Mouse (Mus musculus): ENCODE data around the gene Cuta. TPM values are rescaled to one million over a fixed set of nuclear protein-coding genes. Genes with fewer than 3 reads are reported as not detected.

Cuta gene
- polyA plus RNA-seq, 1 experiment from 2014 or later: 197 TPM

- DNase-seq (ENCODE audit: low spot score): peak; percentile 72
- peak overlapping the region; percentile 51; the same call in 1 of the 2 replicates for H3K27ac ChIP-seq (ENCODE audit: low read depth)
- H3K9ac ChIP-seq (ENCODE audit: low read length): peak overlapping the region; percentile 58
- H3K36me3 ChIP-seq (ENCODE audit: control insufficient read depth, insufficient read depth, low read length): no peaks in the 10 kb centered on the region
- 3% methylated on average over 36 of the region's 37 CpGs for WGBS
- no peaks in the 10 kb centered on the region for H3K9me3 ChIP-seq (ENCODE audit: control insufficient read depth, low read length)
- peak overlapping the region; percentile 71 for H3K4me2 ChIP-seq (ENCODE audit: low read length)
- no peaks in the 10 kb centered on the region for H3K27me3 ChIP-seq (replicated peaks; ENCODE audit: control insufficient read depth, insufficient read depth, low read length)
- peaks cover 48% of the 10 kb centered on the region for H3K4me1 ChIP-seq (replicated peaks; ENCODE audit: control insufficient read depth, insufficient read depth, low read length)
- peak overlapping the region; percentile 41 for H3K4me3 ChIP-seq (ENCODE audit: low read depth, low read length)
- 0 out of 2 replicates have a peak, but pooled peaks have one; percentile 28 for ATAC-seq (replicated peaks; ENCODE audit: low FRiP score, low TSS enrichment, low read depth)
Observed at GRCm38 (mm10) chr17:26946567-26946966, 7.2 kb upstream of the Cuta start.

DNA sequence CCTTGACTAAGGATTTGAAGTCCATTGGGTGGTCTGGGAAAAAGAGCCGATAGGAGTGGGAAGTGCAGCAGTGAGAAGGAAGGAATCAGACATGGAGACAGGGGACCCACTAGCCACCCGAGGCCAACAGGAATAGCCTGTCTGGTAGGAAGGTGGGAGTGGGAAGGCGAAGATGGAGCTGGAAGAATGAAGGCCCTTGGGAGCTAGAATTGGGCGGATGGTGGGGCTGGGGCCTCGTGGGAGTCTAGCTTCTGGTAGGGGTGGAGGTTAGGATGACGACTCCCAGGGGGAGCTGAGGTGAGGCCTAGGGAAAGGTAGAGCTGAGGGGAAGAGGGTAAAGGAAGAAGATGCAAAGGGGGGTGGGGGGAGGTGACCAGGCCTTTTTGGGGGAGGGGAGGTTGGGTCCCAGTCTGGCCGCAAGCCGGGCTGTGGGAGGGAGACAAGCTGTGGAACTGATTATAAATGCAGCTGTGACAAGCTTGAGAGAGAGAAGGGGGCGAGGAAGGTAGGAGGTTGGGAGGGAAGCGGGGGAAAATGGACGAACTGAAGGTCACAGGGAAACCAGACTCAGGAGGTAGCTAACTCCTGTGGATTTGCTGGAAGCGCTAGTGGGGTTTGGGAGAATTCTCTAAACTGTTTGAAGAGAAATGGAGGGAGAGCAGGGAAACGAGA is 6.6 kb upstream of the Cuta start:
- Histone ChIP-seq H3K4me3 (ENCODE audit: low read depth, low read length) (peak overlapping the region; percentile 41), H3K4me2 (ENCODE audit: low read length) (peak overlapping the region; percentile 71), H3K27me3 (replicated peaks; ENCODE audit: control insufficient read depth, insufficient read depth, low read length) (no peaks in the 10 kb centered on the region), H3K36me3 (ENCODE audit: control insufficient read depth, insufficient read depth, low read length) (no peaks in the 10 kb centered on the region), H3K9me3 (ENCODE audit: control insufficient read depth, low read length) (no peaks in the 10 kb centered on the region), H3K9ac (ENCODE audit: low read length) (peak overlapping the region; percentile 58), H3K27ac (ENCODE audit: low read depth) (peak overlapping the region; percentile 51; the same call in 1 of the 2 replicates), H3K4me1 (replicated peaks; ENCODE audit: control insufficient read depth, insufficient read depth, low read length) (peaks cover 48% of the 10 kb centered on the region)
- DNase-seq (ENCODE audit: low spot score) (no peak), ATAC-seq (replicated peaks; ENCODE audit: low FRiP score, low TSS enrichment, low read depth) (no peak)
- WGBS: 33% methylated on average over 13 of the region's 13 CpGs

GRCm38 (mm10) chr17:26941841-26942570 is 2.6 kb upstream of the Cuta start:
- no peak for DNase-seq (ENCODE audit: low spot score)
- H3K9me3 ChIP-seq (ENCODE audit: control insufficient read depth, low read length): no peaks in the 10 kb centered on the region
- 14% methylated on average over 4 of the region's 4 CpGs for WGBS
- peak overlapping the region; percentile 47 for H3K9ac ChIP-seq (ENCODE audit: low read length)
- ATAC-seq (replicated peaks; ENCODE audit: low FRiP score, low TSS enrichment, low read depth): no peak
- H3K27me3 ChIP-seq (replicated peaks; ENCODE audit: control insufficient read depth, insufficient read depth, low read length): no peaks in the 10 kb centered on the region
- H3K4me2 ChIP-seq (ENCODE audit: low read length): peak overlapping the region; percentile 74
- H3K36me3 ChIP-seq (ENCODE audit: control insufficient read depth, insufficient read depth, low read length): peaks cover 5% of the 10 kb centered on the region; the same call in 1 of the 2 replicates
- peak overlapping the region; percentile 65; the same call in 1 of the 2 replicates for H3K27ac ChIP-seq (ENCODE audit: low read depth)
- peaks cover 50% of the 10 kb centered on the region for H3K4me1 ChIP-seq (replicated peaks; ENCODE audit: control insufficient read depth, insufficient read depth, low read length)
- H3K4me3 ChIP-seq (ENCODE audit: low read depth, low read length): peak overlapping the region; percentile 47

GRCm38 (mm10) chr17:26941031-26941789 is 1.8 kb upstream of the Cuta start, which contains the start of gene Syngap1:
Gene Syngap1, plus strand, starts transcription at chr17:26941253.
- peaks cover 12% of the 10 kb centered on the region; the same call in 1 of the 2 replicates for H3K36me3 ChIP-seq (ENCODE audit: control insufficient read depth, insufficient read depth, low read length)
- DNase-seq (ENCODE audit: low spot score) (no peak), ATAC-seq (replicated peaks; ENCODE audit: low FRiP score, low TSS enrichment, low read depth) (no peak)
- H3K9ac ChIP-seq (ENCODE audit: low read length): peak within 1 kb of the TSS; percentile 49
- H3K4me2 ChIP-seq (ENCODE audit: low read length): peak within 1 kb of the TSS; percentile 74
- H3K9me3 ChIP-seq (ENCODE audit: control insufficient read depth, low read length): no peaks in the 10 kb centered on the region
- WGBS: 2% methylated on average over 19 of the region's 24 CpGs
- peak within 1 kb of the TSS; percentile 92 for H3K27ac ChIP-seq (ENCODE audit: low read depth)
- H3K4me1 ChIP-seq (replicated peaks; ENCODE audit: control insufficient read depth, insufficient read depth, low read length): peaks cover 42% of the 10 kb centered on the region
- H3K4me3 ChIP-seq (ENCODE audit: low read depth, low read length): peak within 1 kb of the TSS; percentile 77
- H3K27me3 ChIP-seq (replicated peaks; ENCODE audit: control insufficient read depth, insufficient read depth, low read length): no peaks in the 10 kb centered on the region

DNA sequence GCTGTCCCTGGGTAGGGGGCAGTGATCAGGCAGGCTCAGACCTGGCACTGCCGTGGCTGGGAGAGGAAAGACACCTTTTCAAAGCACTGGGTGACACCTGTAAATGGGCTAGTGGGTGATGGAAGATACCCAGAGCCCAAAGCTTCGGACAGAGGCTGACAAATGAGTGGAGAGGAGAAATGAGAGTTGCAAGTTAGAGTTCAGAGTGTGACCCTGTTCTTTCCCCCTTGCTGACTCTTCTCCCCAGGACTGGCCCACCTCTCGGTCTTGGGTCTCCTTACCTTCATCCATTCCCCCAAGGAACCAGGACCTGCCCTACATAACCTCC is 568 bp upstream of the Cuta start:
- H3K4me1 ChIP-seq (replicated peaks; ENCODE audit: control insufficient read depth, insufficient read depth, low read length): peaks cover 36% of the 10 kb centered on the region
- ATAC-seq (replicated peaks; ENCODE audit: low FRiP score, low TSS enrichment, low read depth): no peak; the same call in 1 of the 2 replicates
- peak overlapping the region; percentile 49 for H3K9ac ChIP-seq (ENCODE audit: low read length)

GRCm38 (mm10) chr17:26938731-26939130 is 638 bp downstream of the Cuta start:
- peaks cover 30% of the 10 kb centered on the region; the same call in 1 of the 2 replicates for H3K36me3 ChIP-seq (ENCODE audit: control insufficient read depth, insufficient read depth, low read length)
- WGBS: 1% methylated on average over 22 of the region's 22 CpGs
- peak overlapping the region; percentile 77 for H3K4me3 ChIP-seq (ENCODE audit: low read depth, low read length)
- H3K27ac ChIP-seq (ENCODE audit: low read depth): peak overlapping the region; percentile 92
- H3K27me3 ChIP-seq (replicated peaks; ENCODE audit: control insufficient read depth, insufficient read depth, low read length): no peaks in the 10 kb centered on the region
- DNase-seq (ENCODE audit: low spot score): peak; percentile 53
- no peaks in the 10 kb centered on the region for H3K9me3 ChIP-seq (ENCODE audit: control insufficient read depth, low read length)
- H3K4me1 ChIP-seq (replicated peaks; ENCODE audit: control insufficient read depth, insufficient read depth, low read length): peaks cover 43% of the 10 kb centered on the region
- H3K4me2 ChIP-seq (ENCODE audit: low read length): peak overlapping the region; percentile 93
- 0 out of 2 replicates have a peak, but pooled peaks have one; percentile 0 for ATAC-seq (replicated peaks; ENCODE audit: low FRiP score, low TSS enrichment, low read depth)
- peak overlapping the region; percentile 61 for H3K9ac ChIP-seq (ENCODE audit: low read length)

More for the DNA sequence above, 568 bp upstream of the Cuta start:
- DNase-seq (ENCODE audit: low spot score): no peak
- H3K27me3 ChIP-seq (replicated peaks; ENCODE audit: control insufficient read depth, insufficient read depth, low read length): no peaks in the 10 kb centered on the region
- H3K36me3 ChIP-seq (ENCODE audit: control insufficient read depth, insufficient read depth, low read length): peaks cover 24% of the 10 kb centered on the region; the same call in 1 of the 2 replicates
- H3K4me2 ChIP-seq (ENCODE audit: low read length): peak overlapping the region; percentile 74
- H3K27ac ChIP-seq (ENCODE audit: low read depth): peak overlapping the region; percentile 92
- 2% methylated on average over 3 of the region's 3 CpGs for WGBS
- no peaks in the 10 kb centered on the region for H3K9me3 ChIP-seq (ENCODE audit: control insufficient read depth, low read length)
- H3K4me3 ChIP-seq (ENCODE audit: low read depth, low read length): peak overlapping the region; percentile 77

DNA sequence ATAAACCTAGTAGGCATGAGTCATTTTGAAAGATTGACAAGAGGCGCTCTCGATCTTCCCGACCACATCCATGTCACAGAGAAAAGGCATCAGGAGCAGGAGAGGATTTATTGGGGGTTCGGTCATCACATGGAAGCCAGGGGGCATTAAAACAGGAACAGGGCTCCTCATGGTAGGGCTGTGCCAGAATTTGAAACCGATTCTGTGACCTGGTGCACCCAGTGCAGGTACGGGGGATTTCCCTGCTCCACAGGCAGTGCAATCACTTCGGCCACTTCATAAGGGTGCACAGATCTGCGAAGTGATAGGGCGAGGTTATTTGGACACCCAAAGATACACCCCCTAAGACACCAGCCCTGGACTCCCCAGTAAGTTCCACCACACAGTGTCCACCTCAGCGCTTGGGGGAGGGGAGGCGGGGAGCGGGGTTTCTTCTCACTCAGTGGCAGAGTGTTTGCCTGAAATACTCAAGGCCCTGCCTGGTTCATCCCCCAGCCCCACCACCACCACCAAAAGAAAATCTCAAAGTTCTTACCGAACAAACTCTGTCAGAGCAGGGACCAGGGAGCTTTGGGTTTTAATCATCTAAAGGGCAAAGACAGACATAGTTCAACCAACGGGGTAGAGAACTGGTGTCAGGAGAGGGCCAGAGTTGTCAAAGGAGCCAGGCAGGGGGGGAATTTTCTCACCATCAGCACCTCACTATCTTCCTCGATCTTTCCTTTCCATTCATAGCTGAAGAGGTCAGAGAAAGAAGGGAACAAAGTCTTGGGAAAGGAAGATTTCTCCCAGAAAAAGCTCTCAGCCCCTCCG is 1.3 kb downstream of the Cuta start:
- peak overlapping the region; percentile 61 for H3K9ac ChIP-seq (ENCODE audit: low read length)

More for the DNA sequence above, 1.3 kb downstream of the Cuta start:
- peak overlapping the region; percentile 77 for H3K4me3 ChIP-seq (ENCODE audit: low read depth, low read length)
- DNase-seq (ENCODE audit: low spot score): peak; percentile 50
- no peaks in the 10 kb centered on the region for H3K9me3 ChIP-seq (ENCODE audit: control insufficient read depth, low read length)
- ATAC-seq (replicated peaks; ENCODE audit: low FRiP score, low TSS enrichment, low read depth): no peak
- no peaks in the 10 kb centered on the region for H3K27me3 ChIP-seq (replicated peaks; ENCODE audit: control insufficient read depth, insufficient read depth, low read length)
- H3K27ac ChIP-seq (ENCODE audit: low read depth): peak overlapping the region; percentile 92
- peaks cover 30% of the 10 kb centered on the region; the same call in 1 of the 2 replicates for H3K36me3 ChIP-seq (ENCODE audit: control insufficient read depth, insufficient read depth, low read length)
- WGBS: 50% methylated on average over 16 of the region's 16 CpGs
- H3K4me1 ChIP-seq (replicated peaks; ENCODE audit: control insufficient read depth, insufficient read depth, low read length): peaks cover 44% of the 10 kb centered on the region
- peak overlapping the region; percentile 93 for H3K4me2 ChIP-seq (ENCODE audit: low read length)

All from intestine, embryonic 14.5 days (tissue).